Mouse (Mus musculus): Measurements from ENCODE around the gene Tmem161a. TPM values are rescaled to one million over a fixed set of nuclear protein-coding genes. Genes with fewer than 3 reads are reported as not detected.
"Not testable (repeated sequence)": the region's sequence is repeated elsewhere in the genome, so short reads cannot be mapped to it uniquely, and the experiment has no call there.

The Tmem161a gene
- polyA plus RNA-seq, 1 experiment from 2014 or later: 85.0 TPM

GRCm38 (mm10) chr8:70200098-70200681, 28.0 kb downstream of the Tmem161a start:
- H3K27ac ChIP-seq: no peak overlapping the region
- H3K4me3 ChIP-seq: no peak overlapping the region
- no peaks in the 10 kb centered on the region for H3K27me3 ChIP-seq (ENCODE audit: low read depth, poor library complexity, severe bottlenecking)
- H3K36me3 ChIP-seq: no peaks in the 10 kb centered on the region
- no peaks in the 10 kb centered on the region for H3K9me3 ChIP-seq (replicated peaks)
- H3K4me1 ChIP-seq: peaks cover 5% of the 10 kb centered on the region; the same call in 1 of the 2 replicates
- 88% methylated on average over 5 of the region's 5 CpGs for WGBS
- DNase-seq (ENCODE audit: low spot score): no peak

GRCm38 (mm10) chr8:70201417-70201816, 29.3 kb downstream of the Tmem161a start:
- 84% methylated on average over 3 of the region's 3 CpGs for whole genome bisulfite sequencing
- Histone ChIP-seq H3K9me3 (replicated peaks) (no peaks in the 10 kb centered on the region), H3K27me3 (ENCODE audit: low read depth, poor library complexity, severe bottlenecking) (no peaks in the 10 kb centered on the region), H3K27ac (no peak overlapping the region), H3K4me3 (no peak overlapping the region), H3K4me1 (peaks cover 5% of the 10 kb centered on the region; the same call in 1 of the 2 replicates), H3K36me3 (no peaks in the 10 kb centered on the region)
- no peak for DNase-seq (ENCODE audit: low spot score)

GRCm38 (mm10) chr8:70203072-70203471, 30.9 kb downstream of the Tmem161a start:
- WGBS: 71% methylated on average over 4 of the region's 4 CpGs
- Histone ChIP-seq H3K27ac (no peak overlapping the region; the same call in 1 of the 2 replicates), H3K9me3 (replicated peaks) (no peaks in the 10 kb centered on the region), H3K36me3 (no peaks in the 10 kb centered on the region), H3K4me1 (peaks cover 2% of the 10 kb centered on the region), H3K4me3 (no peak overlapping the region), H3K27me3 (ENCODE audit: low read depth, poor library complexity, severe bottlenecking) (no peaks in the 10 kb centered on the region)
- DNase-seq (ENCODE audit: low spot score): no peak

GRCm38 (mm10) chr8:70204757-70205156, 32.6 kb downstream of the Tmem161a start:
- Histone ChIP-seq H3K4me3 (no peak overlapping the region), H3K27me3 (ENCODE audit: low read depth, poor library complexity, severe bottlenecking) (no peaks in the 10 kb centered on the region), H3K27ac (no peak overlapping the region), H3K4me1 (peaks cover 5% of the 10 kb centered on the region), H3K9me3 (replicated peaks) (no peaks in the 10 kb centered on the region), H3K36me3 (no peaks in the 10 kb centered on the region)
- 70% methylated on average over 1 of the region's 1 CpGs for WGBS
- no peak for DNase-seq (ENCODE audit: low spot score)

GRCm38 (mm10) chr8:70208130-70208529, 36.0 kb downstream of the Tmem161a start:
- Histone ChIP-seq H3K27me3 (ENCODE audit: low read depth, poor library complexity, severe bottlenecking) (peaks cover 11% of the 10 kb centered on the region), H3K4me1 (peaks cover 30% of the 10 kb centered on the region), H3K27ac (no peak overlapping the region; the same call in none of the 2 replicates), H3K36me3 (no peaks in the 10 kb centered on the region), H3K9me3 (replicated peaks) (no peaks in the 10 kb centered on the region), H3K4me3 (no peak overlapping the region)
- DNase-seq (ENCODE audit: low spot score): no peak
- 18% methylated on average over 1 of the region's 1 CpGs for WGBS

- DNase-seq (ENCODE audit: low spot score): no peak
- Histone ChIP-seq H3K4me1 (peaks cover 32% of the 10 kb centered on the region), H3K36me3 (no peaks in the 10 kb centered on the region), H3K27ac (no peak overlapping the region), H3K27me3 (ENCODE audit: low read depth, poor library complexity, severe bottlenecking) (peaks cover 11% of the 10 kb centered on the region), H3K4me3 (0 out of 2 replicates have a peak overlapping the region, but pooled peaks have one; percentile 67), H3K9me3 (replicated peaks) (no peaks in the 10 kb centered on the region)
- WGBS: 26% methylated on average over 8 of the region's 8 CpGs
Observed at GRCm38 (mm10) chr8:70210538-70210937, 38.4 kb downstream of the Tmem161a start.

- peaks cover 32% of the 10 kb centered on the region for H3K4me1 ChIP-seq
- DNase-seq (ENCODE audit: low spot score): no peak
- no peaks in the 10 kb centered on the region for H3K9me3 ChIP-seq (replicated peaks)
- WGBS: 67% methylated on average over 1 of the region's 1 CpGs
- H3K27me3 ChIP-seq (ENCODE audit: low read depth, poor library complexity, severe bottlenecking): peaks cover 11% of the 10 kb centered on the region
- no peaks in the 10 kb centered on the region for H3K36me3 ChIP-seq
- H3K4me3 ChIP-seq: peak overlapping the region; percentile 67
- H3K27ac ChIP-seq: no peak overlapping the region
Observed at GRCm38 (mm10) chr8:70211275-70211674, 39.1 kb downstream of the Tmem161a start.

- peak overlapping the region; percentile 67 for H3K4me3 ChIP-seq
- no peak for DNase-seq (ENCODE audit: low spot score)
- H3K27me3 ChIP-seq (ENCODE audit: low read depth, poor library complexity, severe bottlenecking): peaks cover 11% of the 10 kb centered on the region
- H3K9me3 ChIP-seq (replicated peaks): no peaks in the 10 kb centered on the region
- no peaks in the 10 kb centered on the region for H3K36me3 ChIP-seq
- 4% methylated on average over 31 of the region's 31 CpGs for WGBS
- H3K27ac ChIP-seq: peak overlapping the region; percentile 72
- peaks cover 32% of the 10 kb centered on the region for H3K4me1 ChIP-seq
Observed at GRCm38 (mm10) chr8:70211726-70212111, 39.6 kb downstream of the Tmem161a start.

GRCm38 (mm10) chr8:70212112-70213055, 40.2 kb downstream of the Tmem161a start, which contains the start of gene Slc25a42:
Gene Slc25a42 (minus strand): TSS chr8:70212305.
- DNase-seq (ENCODE audit: low spot score): peak; percentile 90
- H3K4me3 ChIP-seq: peak within 1 kb of the TSS; percentile 67
- peaks cover 11% of the 10 kb centered on the region for H3K27me3 ChIP-seq (ENCODE audit: low read depth, poor library complexity, severe bottlenecking)
- H3K36me3 ChIP-seq: no peaks in the 10 kb centered on the region
- peak within 1 kb of the TSS; percentile 72 for H3K27ac ChIP-seq
- H3K9me3 ChIP-seq (replicated peaks): no peaks in the 10 kb centered on the region
- WGBS: under 1% methylated on average over 66 of the region's 66 CpGs
- peaks cover 32% of the 10 kb centered on the region for H3K4me1 ChIP-seq

GRCm38 (mm10) chr8:70214411-70214810, 42.3 kb downstream of the Tmem161a start:
- Histone ChIP-seq H3K27me3 (ENCODE audit: low read depth, poor library complexity, severe bottlenecking) (peaks cover 11% of the 10 kb centered on the region), H3K27ac (no peak overlapping the region), H3K4me3 (no peak overlapping the region), H3K4me1 (peaks cover 34% of the 10 kb centered on the region), H3K9me3 (replicated peaks) (no peaks in the 10 kb centered on the region), H3K36me3 (no peaks in the 10 kb centered on the region)
- no peak for DNase-seq (ENCODE audit: low spot score)
- WGBS: 79% methylated on average over 3 of the region's 3 CpGs

GRCm38 (mm10) chr8:70215092-70215491, 42.9 kb downstream of the Tmem161a start:
- Histone ChIP-seq H3K4me3 (no peak overlapping the region), H3K36me3 (no peaks in the 10 kb centered on the region), H3K4me1 (peaks cover 38% of the 10 kb centered on the region), H3K27ac (no peak overlapping the region), H3K27me3 (ENCODE audit: low read depth, poor library complexity, severe bottlenecking) (peaks cover 11% of the 10 kb centered on the region), H3K9me3 (replicated peaks) (no peaks in the 10 kb centered on the region)
- DNase-seq (ENCODE audit: low spot score): no peak
- 75% methylated on average over 5 of the region's 5 CpGs for WGBS

- H3K36me3 ChIP-seq; DNase-seq (ENCODE audit: low spot score); H3K27ac ChIP-seq; H3K27me3 ChIP-seq (ENCODE audit: low read depth, poor library complexity, severe bottlenecking); H3K4me3 ChIP-seq; H3K9me3 ChIP-seq (replicated peaks): not testable (repeated sequence)
- WGBS: 64% methylated on average over 3 of the region's 3 CpGs
- peaks cover 28% of the 10 kb centered on the region for H3K4me1 ChIP-seq
Observed at GRCm38 (mm10) chr8:70216161-70216560, 44.0 kb downstream of the Tmem161a start.

GRCm38 (mm10) chr8:70216566-70216965, 44.4 kb downstream of the Tmem161a start:
- Histone ChIP-seq H3K4me3 (no peak overlapping the region), H3K27me3 (ENCODE audit: low read depth, poor library complexity, severe bottlenecking) (no peaks in the 10 kb centered on the region), H3K9me3 (replicated peaks) (no peaks in the 10 kb centered on the region), H3K4me1 (peaks cover 26% of the 10 kb centered on the region), H3K36me3 (no peaks in the 10 kb centered on the region), H3K27ac (no peak overlapping the region)
- DNase-seq (ENCODE audit: low spot score): no peak
- 58% methylated on average over 1 of the region's 1 CpGs for WGBS

Measured in limb, embryonic 10.5 days (tissue).